Mouse (Mus musculus) bone marrow macrophage, adult 2 months (primary cell): ENCODE measurements at regions not wholly inside any gene's neighbourhood (a gene's known extent, or its start where the extent isn't known, plus 50 kb on each side); places are given as distances from the start of the nearest gene placed in this dataset.

Experiments used
- CTCF ChIP-seq: IDR thresholded peaks from 2 replicates; pipeline ENCODE4 v1.5.1; 2012; ENCODE audit warnings: low read depth, mild to moderate bottlenecking, low read length, moderate library complexity
- POLR2A ChIP-seq: IDR thresholded peaks from 2 replicates; pipeline ENCODE4 v1.6.1; 2012; ENCODE audit warnings: mild to moderate bottlenecking, low read depth, low read length, borderline replicate concordance

DNA sequence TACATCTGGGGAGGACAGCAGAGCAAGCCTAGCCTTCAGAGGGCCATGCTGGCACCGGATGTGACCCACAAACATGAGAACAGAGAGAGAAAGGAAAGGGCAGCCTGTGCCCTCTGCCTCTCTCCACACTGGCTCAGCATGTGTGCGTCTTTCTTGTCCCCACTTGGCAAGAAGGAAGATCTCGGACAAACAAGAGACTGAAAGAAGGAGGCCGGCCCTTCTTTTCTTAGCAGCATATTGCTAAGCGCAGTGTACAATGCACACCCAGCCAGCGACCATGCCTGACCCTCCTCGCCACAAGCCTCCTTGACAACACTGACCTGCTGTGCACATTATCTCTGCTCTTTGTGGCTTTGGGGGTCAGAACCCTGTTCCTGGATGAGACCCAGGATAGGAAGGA, 181.4 kb upstream of the Dapk1 start:
- no peak for TF ChIP-seq CTCF
- TF ChIP-seq POLR2A: no peak
